Mouse (Mus musculus): Measurements from ENCODE around the gene Lrrc10b. TPM values are rescaled to one million over a fixed set of nuclear protein-coding genes. Genes with fewer than 3 reads are reported as not detected.

The Lrrc10b gene
- polyA plus RNA-seq, 1 experiment from 2014 or later: 0.18 TPM

DNA sequence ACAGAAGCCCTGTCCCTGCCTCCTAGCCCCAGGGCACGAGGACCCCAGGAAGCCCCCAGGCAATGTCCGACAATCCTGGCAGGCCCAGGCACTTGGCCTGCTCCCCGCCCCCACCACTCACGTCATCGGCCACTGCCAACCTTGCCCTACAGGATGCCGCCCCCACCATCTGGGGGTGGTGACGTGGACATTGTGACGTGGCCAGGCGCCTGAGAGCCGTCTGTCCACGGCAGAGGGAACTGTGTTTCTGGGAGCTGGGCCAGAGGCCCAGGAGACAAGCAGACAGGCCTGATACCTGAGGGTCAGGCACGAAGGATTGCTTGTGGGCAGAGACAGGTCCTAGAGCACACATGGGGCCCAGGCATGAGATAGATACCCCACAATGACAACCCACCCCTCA, 39.8 kb downstream of the Lrrc10b start:
- Histone ChIP-seq H3K27me3 (ENCODE audit: insufficient read depth, poor library complexity, severe bottlenecking) (peaks cover 81% of the 10 kb centered on the region), H3K9me3 (no peaks in the 10 kb centered on the region), H3K36me3 (no peaks in the 10 kb centered on the region), H3K4me3 (peak overlapping the region; percentile 23), H3K27ac (peak overlapping the region; percentile 74), H3K4me1 (peaks cover 52% of the 10 kb centered on the region)
- DNase-seq (ENCODE audit: low spot score): no peak
- WGBS: 56% methylated on average over 12 of the region's 12 CpGs

DNA sequence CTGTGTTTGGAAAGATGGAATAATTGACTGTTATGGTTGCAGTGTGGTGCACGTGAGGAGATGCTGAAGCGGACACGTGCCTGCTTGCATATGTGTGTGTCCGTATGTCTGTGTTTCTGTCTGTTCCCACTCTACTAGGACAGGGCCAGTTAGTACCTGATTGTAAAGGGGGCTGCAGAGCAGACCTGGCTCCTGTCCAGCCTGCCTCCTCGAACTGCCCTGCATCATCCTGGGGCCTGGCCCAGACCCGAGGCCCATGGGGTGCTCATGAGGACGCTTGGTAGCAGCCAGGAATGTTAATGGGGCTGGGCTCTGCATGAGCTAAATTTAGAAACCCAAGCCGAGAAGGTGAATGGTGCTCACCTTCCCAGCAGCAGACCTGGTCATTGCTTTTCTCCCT, 40.4 kb downstream of the Lrrc10b start:
- peaks cover 81% of the 10 kb centered on the region for H3K27me3 ChIP-seq (ENCODE audit: insufficient read depth, poor library complexity, severe bottlenecking)
- peaks cover 46% of the 10 kb centered on the region for H3K4me1 ChIP-seq
- WGBS: 40% methylated on average over 8 of the region's 8 CpGs
- H3K4me3 ChIP-seq: peak overlapping the region; percentile 23
- DNase-seq (ENCODE audit: low spot score): no peak
- peak overlapping the region; percentile 74 for H3K27ac ChIP-seq
- H3K36me3 ChIP-seq: no peaks in the 10 kb centered on the region
- H3K9me3 ChIP-seq: no peaks in the 10 kb centered on the region

DNA sequence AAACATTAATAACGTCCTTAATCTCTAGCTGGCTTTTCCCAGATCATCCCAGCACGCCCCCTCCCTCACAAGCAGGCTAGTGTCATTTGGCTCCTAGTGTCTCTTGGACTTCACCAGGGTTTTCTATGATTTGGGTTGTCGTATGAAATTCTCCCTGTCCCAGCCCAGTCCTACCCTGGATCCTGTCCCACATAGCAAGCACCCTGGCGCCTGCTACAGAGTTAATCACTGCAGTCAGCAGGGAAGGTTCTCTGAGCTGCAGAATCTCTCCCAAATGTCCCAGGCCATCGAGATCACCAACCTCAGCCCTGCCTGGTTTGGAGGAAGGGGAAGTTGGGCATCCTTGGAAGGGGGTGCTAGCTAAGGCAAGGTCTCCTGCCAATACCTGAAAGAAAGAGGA, 41.8 kb downstream of the Lrrc10b start:
- DNase-seq (ENCODE audit: low spot score): no peak
- no peak overlapping the region for H3K27ac ChIP-seq
- H3K4me1 ChIP-seq: peaks cover 32% of the 10 kb centered on the region
- H3K9me3 ChIP-seq: no peaks in the 10 kb centered on the region
- H3K4me3 ChIP-seq: no peak overlapping the region
- no peaks in the 10 kb centered on the region for H3K36me3 ChIP-seq
- WGBS: 62% methylated on average over 5 of the region's 5 CpGs
- peaks cover 79% of the 10 kb centered on the region for H3K27me3 ChIP-seq (ENCODE audit: insufficient read depth, poor library complexity, severe bottlenecking)

DNA sequence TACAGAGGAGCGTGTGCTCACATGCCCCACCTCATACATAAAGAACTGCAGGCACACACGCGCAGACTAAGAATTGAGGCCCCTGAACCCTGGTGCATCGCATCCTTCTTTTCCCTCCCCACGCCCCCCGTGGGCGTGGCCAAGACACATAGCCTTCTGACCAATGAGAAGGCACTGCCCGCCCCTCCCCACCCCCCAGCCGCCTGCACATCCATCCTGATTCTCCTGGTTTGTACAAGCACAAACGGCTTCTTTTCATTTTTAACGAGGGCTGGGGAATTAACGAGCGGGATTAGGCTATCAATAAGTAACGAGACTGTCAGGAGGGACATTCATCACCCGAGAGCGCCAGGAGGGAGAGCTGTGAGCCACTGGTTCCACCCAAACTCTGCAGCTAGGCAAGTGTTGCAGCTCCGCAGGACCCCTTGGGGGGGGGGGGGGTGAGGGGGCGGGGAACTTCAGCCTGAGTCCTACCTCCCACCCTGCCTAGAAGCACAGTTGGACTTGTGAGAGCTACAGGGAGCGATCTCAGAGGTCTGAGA, 43.5 kb downstream of the Lrrc10b start:
- WGBS: under 1% methylated on average over 18 of the region's 19 CpGs
- H3K4me3 ChIP-seq: peak overlapping the region; percentile 48
- H3K27me3 ChIP-seq (ENCODE audit: insufficient read depth, poor library complexity, severe bottlenecking): peaks cover 75% of the 10 kb centered on the region
- no peak for DNase-seq (ENCODE audit: low spot score)
- no peaks in the 10 kb centered on the region for H3K36me3 ChIP-seq
- H3K4me1 ChIP-seq: peaks cover 30% of the 10 kb centered on the region
- no peak overlapping the region for H3K27ac ChIP-seq
- no peaks in the 10 kb centered on the region for H3K9me3 ChIP-seq

Other genes with a start within 250 kb of the Lrrc10b start
- 17.4 and 30.6 TPM in 2 replicates for gene Myrf, start 216.7 kb downstream of the Lrrc10b start, polyA plus RNA-seq (2016; fragmentation: Nextera tagmentation; extraction: Ambion mirVana)
- gene Dagla, start 152.6 kb downstream of the Lrrc10b start, polyA plus RNA-seq (2016; fragmentation: Nextera tagmentation; extraction: Ambion mirVana): 1.2 TPM in 2 replicates
- gene Syt7, start 68.4 kb downstream of the Lrrc10b start, polyA plus RNA-seq (2016; fragmentation: Nextera tagmentation; extraction: Ambion mirVana): 0.16 and 0.35 TPM in 2 replicates
- gene Ppp1r32, start 25.5 kb upstream of the Lrrc10b start, polyA plus RNA-seq (2016; fragmentation: Nextera tagmentation; extraction: Ambion mirVana): not detected in 2 replicates
- gene Cpsf7, start 67.8 kb upstream of the Lrrc10b start, polyA plus RNA-seq (2016; fragmentation: Nextera tagmentation; extraction: Ambion mirVana): 38.4 and 40.5 TPM in 2 replicates
- gene Sdhaf2, start 68.7 kb upstream of the Lrrc10b start, polyA plus RNA-seq (2016; fragmentation: Nextera tagmentation; extraction: Ambion mirVana): 58.6 and 64.6 TPM in 2 replicates
- 22.7 and 29.8 TPM in 2 replicates for gene Tmem216, start 98.8 kb upstream of the Lrrc10b start, polyA plus RNA-seq (2016; fragmentation: Nextera tagmentation; extraction: Ambion mirVana)
- gene Cyb561a3, start 119.7 kb upstream of the Lrrc10b start, polyA plus RNA-seq (2016; fragmentation: Nextera tagmentation; extraction: Ambion mirVana): 13.0 and 13.7 TPM in 2 replicates
- gene Tmem138, start 119.9 kb upstream of the Lrrc10b start, polyA plus RNA-seq (2016; fragmentation: Nextera tagmentation; extraction: Ambion mirVana): 28.1 and 39.9 TPM in 2 replicates
- gene Ddb1, start 147.9 kb upstream of the Lrrc10b start, polyA plus RNA-seq (2016; fragmentation: Nextera tagmentation; extraction: Ambion mirVana): 410 and 426 TPM in 2 replicates
- 15.2 and 17.3 TPM in 2 replicates for gene Tkfc, start 148.2 kb upstream of the Lrrc10b start, polyA plus RNA-seq (2016; fragmentation: Nextera tagmentation; extraction: Ambion mirVana)
- gene Vwce, start 176.7 kb upstream of the Lrrc10b start, polyA plus RNA-seq (2016; fragmentation: Nextera tagmentation; extraction: Ambion mirVana): 0.81 and 3.0 TPM in 2 replicates
- not detected in 2 replicates for gene Pga5, start 220.6 kb upstream of the Lrrc10b start, polyA plus RNA-seq (2016; fragmentation: Nextera tagmentation; extraction: Ambion mirVana)
- gene Vps37c, start 231.3 kb upstream of the Lrrc10b start, polyA plus RNA-seq (2016; fragmentation: Nextera tagmentation; extraction: Ambion mirVana): 26.5 and 26.7 TPM in 2 replicates

All from heart, embryonic 10.5 days (tissue).